Mouse (Mus musculus) cortical plate, adult 2 months (tissue): Measurements from ENCODE around the gene Usp9x.
A peak's percentile ranks its signal among the peaks of the same experiment; 100 is the strongest.

ENCODE experiments used
- CTCF ChIP-seq: fragments of 200-500 bp; IDR thresholded peaks from 2 replicates; pipeline ENCODE4 v1.5.1; 2011; ENCODE audit warnings: mild to moderate bottlenecking, control low read depth, low read length; ENCODE audit not compliant: insufficient read depth; ENCODE audit errors: extremely low read depth
- POLR2A ChIP-seq: fragments of 200-500 bp; IDR thresholded peaks from 2 replicates; pipeline ENCODE4 v1.6.1; 2011; ENCODE audit warnings: mild to moderate bottlenecking, low read length, control low read depth; ENCODE audit not compliant: insufficient read depth; ENCODE audit errors: extremely low read depth

GRCm38 (mm10) chrX:13070573-13071240 lies 591 bp upstream of the Usp9x start:
- no peak for TF ChIP-seq CTCF
- TF ChIP-seq POLR2A, result 0 out of 2 replicates have a peak, but pooled peaks have one; percentile 19
